Mouse (Mus musculus) kidney, adult 9 months (tissue): ENCODE data around the gene Aoah.

ENCODE experiments used
- DNase-seq: peaks from one replicate; pipeline ENCODE4 v3.0.0; 2022

Gene Aoah

GRCm38 (mm10) chr13:20916698-20917511 is 123.0 kb downstream of the Aoah start:
- no peak for DNase-seq

- no peak for DNase-seq
These were observed 126.5 kb downstream of the Aoah start for GRCm38 (mm10) chr13:20920401-20920800.

DNA sequence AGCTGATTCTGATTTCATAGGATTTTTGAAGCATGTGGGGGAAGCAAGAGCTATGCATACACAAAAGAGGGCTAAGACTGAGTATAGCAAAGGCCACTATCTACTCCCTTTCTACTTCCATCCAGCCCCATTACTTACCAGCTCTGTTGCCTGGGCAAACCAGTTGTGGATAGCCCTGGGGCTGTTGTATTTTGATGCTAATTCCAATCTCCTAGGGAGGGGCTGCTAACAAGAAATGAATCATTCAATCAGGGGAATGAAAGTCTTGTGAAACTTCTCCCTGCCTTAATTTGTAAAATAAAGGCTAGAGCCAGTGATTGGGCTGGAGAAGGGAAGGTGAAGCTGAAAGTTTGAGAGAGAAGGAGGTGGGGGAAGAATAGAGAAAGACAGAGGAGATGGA is 142.1 kb downstream of the Aoah start:
- no peak for DNase-seq

DNA sequence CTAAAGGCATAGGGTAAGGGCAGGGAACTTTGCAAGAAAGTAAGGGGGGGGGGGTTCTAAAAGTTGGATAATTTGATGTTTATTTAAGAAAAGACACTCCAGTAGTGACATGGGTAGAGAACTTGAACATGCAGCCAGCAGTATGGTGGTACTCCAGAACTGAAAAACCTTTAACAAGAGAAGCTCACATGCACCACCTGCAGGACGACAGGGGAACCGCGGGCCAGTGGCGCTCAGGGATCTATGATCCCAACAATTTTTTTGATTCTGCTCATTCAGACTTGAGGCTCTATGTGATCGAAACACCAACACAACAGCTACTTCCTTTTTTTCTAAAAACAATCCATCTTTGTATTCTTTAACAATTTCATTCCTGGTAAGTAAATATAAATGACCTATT is 143.5 kb downstream of the Aoah start:
- DNase-seq: peak; percentile 62

DNA sequence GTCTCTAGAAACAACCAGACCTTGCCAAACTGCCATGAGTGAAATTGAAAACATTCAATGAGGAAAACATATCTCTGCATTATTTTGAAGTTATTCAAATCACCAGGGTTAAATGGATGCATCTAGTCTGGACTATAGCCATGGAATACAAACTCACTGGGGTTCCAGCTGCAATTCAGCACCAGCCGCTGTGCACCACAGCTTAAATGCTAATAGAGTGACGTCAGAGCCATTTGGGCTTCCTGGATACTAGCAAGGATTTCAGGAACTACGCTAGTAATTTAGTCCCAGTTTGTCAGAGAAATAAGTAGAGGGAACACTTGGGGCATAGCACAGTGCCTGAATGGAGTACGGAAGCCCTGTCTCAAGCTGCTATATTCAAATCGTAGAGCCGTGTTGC is 145.2 kb downstream of the Aoah start:
- no peak for DNase-seq

DNA sequence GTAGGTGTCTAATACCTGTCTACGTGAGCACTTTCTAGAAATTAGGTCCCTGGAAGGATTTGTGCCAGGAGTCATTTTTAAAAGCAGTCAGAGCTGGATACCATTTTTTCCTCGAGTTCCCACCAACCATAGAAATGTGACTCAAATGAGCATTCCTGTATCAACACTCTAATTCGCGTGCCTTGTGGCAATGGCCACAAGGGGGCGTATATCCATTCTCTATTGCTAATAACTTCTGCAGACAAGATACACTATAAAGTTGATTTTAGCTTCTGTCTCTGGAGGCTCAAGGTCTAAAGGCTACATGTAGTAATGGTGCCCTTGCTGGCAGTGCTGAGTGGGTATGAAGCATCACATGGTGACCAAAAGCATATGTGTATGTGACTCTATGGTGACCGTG is 146.5 kb downstream of the Aoah start:
- peak; percentile 54 for DNase-seq

GRCm38 (mm10) chr13:20941707-20942106 is 147.8 kb downstream of the Aoah start:
- peak; percentile 16 for DNase-seq

GRCm38 (mm10) chr13:20963086-20963485 is 169.2 kb downstream of the Aoah start:
- DNase-seq: no peak

DNA sequence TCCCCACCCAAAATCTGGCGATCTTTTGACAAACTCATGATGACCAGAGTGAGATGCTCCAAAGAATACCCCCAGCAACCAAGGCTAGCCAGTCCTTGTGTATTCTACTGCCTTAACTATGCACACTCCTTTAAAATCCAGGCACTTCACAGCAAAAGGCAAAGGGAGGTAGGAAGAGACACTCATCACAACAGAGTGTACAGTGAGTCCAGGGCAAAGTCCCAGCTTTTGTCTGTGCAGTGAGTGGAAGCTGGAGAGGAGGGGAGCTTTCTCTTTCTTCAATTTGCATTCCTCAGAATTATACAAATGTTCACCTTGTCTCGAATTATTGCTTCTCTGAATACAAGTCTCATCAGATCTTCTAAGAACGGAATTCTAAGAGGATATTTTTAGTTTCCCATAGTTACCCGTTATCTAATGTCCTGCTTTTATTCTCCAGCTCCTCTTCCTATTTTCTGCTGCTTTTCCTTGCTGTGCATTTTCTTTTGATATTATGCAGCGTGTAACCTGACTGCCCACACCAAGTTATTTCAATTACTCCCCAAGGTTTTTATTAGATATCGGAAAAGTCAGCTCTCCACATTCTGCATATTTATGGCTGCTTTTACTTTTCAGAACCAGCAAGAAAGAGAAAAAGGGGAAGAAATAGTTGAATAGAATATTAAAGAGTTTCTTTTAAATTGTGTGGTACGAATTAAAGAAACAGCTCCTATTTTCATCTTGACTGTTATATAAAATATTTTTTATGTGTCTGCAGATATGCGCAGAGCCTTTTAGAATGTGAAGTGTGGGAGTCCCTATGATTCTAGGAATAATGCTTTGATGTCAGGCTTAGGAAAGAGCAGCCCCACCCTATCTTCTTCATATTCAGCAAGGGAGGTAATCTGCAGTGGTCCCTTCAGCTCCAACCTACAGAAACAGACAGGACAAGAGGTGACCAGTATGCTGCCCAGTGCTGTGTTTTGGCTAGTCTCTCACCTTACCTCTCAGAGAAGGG is 187.6 kb downstream of the Aoah start:
- peak; percentile 45 for DNase-seq

DNA sequence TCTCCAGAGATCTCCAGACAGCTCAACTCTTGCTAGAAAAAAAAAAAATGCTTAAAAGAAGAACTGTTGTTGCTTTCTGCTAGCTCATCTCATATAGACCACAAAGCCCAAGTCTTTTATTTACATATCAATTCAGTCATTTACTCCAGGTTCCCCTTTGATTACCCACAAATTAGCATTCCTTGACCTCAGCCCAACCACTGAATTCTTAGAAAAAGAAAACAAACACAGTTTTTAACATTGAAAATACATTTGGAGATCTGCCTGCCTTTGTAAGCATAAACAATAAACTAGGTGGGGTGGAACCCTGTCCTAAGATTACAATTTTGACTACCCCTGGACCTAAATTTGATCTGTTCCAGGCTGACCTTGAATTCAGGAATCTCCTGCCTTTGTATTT is 191.6 kb downstream of the Aoah start:
- DNase-seq: no peak

DNA sequence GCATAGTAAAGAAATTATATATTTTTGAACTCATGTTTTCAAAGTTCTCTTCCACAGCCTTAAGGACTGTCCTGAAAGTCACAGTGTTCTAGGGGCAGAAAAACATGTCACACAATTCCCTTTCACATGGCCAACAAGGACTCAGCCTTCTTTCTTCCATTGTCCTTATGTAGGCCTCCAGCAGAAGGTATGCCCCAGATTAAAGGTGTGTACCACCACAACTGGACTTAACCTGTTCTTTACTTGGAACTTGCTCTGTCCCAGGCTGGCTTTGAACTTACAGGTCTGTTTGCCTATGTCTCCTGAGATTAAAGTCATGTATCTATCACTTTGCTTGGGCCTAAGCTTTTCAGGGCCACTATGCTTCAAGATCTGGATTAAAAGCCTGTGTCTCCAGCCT is 192.0 kb downstream of the Aoah start:
- DNase-seq: no peak

GRCm38 (mm10) chr13:21005238-21005637 is 211.3 kb downstream of the Aoah start:
- DNase-seq: no peak

GRCm38 (mm10) chr13:21005642-21006320 is 211.9 kb downstream of the Aoah start:
- no peak for DNase-seq

DNA sequence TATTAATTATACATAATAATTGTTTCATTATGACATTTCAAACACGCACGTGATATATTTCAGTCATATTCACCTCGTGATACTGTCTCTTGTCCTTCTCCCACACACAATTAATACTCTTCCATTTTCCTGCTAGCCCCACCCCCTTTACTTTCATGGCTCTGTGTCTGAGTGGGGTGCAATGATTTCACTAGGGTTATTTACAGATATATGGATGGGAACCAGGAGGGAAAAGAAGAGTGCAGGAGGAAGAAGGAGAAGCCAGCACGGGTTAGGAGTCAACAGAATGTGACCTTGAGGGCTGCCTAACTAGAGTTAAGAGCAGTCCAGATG is 212.4 kb downstream of the Aoah start:
- DNase-seq: no peak

DNA sequence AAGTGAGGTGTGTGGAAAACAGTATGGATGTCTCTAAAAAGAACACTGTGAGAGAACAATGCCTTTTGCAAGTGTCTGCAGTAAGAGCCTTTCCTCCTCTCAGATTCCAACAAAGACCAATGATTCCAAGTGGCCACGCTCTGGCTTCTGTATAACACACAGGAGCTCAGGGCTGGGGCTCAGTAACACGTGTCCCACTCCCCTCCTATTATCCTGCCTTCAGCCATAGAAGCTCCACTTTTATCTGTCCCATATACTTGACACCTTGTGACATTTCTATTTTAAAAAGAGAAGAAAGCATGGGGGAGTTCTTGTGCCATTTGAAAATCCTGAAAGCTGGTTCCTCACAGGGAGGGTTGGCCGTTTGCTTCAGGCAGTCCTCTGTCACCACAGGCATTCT is 219.7 kb downstream of the Aoah start:
- no peak for DNase-seq

- DNase-seq: no peak
These were observed 230.9 kb downstream of the Aoah start for GRCm38 (mm10) chr13:21024831-21025230.

- DNase-seq: no peak
These were observed 239.3 kb downstream of the Aoah start for GRCm38 (mm10) chr13:21033176-21033575.

DNA sequence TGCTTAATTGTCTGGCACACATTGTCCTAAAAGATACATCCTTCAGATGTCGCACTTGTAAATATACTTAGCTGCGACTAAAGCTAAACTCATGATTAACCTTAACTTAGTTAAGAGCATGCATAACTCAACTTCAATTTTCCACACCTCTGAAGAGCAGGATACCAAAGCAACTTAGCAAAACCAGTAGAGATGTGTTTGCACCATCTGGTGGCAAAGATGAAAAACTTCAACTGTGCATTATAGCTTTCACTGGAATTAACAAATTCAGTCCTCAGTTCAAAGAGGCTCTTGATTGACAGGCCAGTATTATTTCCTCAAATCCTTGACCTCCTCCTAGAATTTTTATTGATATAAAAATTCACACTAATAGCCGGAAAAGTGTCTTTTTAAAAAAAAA is 241.1 kb downstream of the Aoah start:
- DNase-seq: no peak

DNA sequence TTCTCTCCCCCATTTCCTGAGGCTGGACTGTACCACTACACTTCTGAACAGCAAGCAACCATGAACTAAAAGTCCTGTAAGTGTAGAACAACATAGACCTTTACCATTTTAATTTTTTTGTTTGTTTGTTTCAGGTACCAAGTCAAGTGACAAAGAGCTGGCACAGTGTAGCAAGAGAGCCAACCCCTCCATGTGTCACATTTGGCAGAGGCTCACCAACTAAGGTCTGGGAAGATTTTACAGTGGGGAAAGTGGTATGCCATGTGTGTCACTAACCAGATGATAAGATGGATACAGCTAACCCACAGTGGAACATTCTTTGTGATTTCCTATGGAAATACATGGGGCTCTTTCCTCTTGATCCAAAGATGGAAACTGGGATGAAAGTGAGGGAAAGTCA is 242.1 kb downstream of the Aoah start:
- no peak for DNase-seq

DNA sequence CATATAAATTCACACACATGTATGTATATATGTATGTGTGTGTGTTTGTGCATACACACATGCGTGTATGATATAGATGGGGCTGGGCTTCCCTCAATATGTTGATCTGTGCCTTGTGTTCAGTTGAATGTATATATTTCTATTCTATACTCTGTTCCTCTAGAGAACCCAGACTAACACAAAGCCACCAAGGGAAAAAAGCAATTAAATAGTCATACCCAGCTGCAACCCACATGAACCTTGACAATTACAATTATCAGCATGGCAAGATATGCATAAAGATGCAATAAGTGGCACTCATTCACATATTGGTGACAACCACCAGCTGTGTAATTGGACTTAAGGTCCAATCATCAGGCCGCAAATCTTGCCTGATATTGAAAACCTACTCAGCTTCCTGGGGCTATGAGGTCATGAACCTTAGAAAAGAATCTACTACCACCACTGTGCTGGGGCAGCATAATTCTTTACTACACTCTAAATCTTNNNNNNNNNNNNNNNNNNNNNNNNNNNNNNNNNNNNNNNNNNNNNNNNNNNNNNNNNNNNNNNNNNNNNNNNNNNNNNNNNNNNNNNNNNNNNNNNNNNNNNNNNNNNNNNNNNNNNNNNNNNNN is 246.8 kb downstream of the Aoah start:
- DNase-seq: no peak

- no peak for DNase-seq
These were observed 256.2 kb downstream of the Aoah start for GRCm38 (mm10) chr13:21050118-21050517.

- DNase-seq: peak; percentile 45
These were observed 272.1 kb downstream of the Aoah start for GRCm38 (mm10) chr13:21066021-21066420.

- DNase-seq: no peak
These were observed 280.9 kb downstream of the Aoah start, which contains the start of gene Olfr1370 for GRCm38 (mm10) chr13:21074847-21075246. TSS of gene Olfr1370 (minus strand) at chr13:21074947.
